Mouse (Mus musculus): Measurements from ENCODE around the gene Nol12. TPM values are rescaled to one million over a fixed set of nuclear protein-coding genes. Genes with fewer than 3 reads are reported as not detected.

Nol12 gene
- 14.5 and 16.3 TPM in 2 replicates for polyA plus RNA-seq (2012; rRNA removed)

DNA sequence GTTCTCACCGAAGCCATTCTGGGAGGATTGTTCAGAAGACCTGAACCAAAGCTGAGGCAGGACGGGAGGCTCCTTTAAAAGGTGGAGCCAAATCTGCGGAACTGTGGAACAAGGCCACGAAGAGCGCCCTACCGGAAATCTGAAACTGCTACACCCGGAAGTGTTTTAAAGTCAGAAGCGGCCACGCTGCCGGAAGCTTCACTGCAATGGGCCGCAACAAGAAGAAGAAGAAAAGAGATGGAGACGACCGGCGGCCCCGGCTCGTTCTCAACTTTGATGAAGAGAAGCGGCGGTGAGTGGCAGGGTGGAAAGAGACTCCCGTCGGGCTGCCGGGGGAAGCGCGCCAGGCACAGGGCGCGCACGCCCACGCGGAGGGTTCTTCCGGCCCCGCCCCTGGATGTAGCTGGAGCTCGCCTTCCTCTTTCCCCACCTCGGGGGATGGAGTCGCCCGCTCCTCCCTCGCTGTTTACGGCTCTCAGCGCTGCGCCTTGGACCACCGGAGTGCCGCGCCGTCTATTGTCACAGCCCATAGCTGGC lies at the start of gene Nol12:
TSS of gene Nol12 (plus strand) at position 150 of the 537 bp plus-strand sequence.

DNA sequence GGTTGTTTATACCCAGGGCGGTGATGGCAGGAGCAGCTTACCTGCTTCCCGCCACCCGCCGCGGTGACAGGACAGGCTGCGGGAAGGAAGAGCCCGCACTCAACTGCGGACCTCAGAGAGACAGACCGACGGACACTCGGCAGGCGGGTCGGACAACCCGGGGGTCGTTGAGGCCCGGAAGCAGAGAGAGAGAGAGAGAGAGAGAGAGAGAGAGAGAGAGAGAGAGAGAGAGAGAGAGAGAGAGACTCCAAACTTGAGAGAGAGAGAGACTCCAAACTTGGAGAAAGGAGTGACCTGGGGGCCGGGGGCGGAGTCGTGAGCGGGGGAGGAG lies 35.4 kb upstream of the Nol12 start, which contains the start of gene Gm49510:
TSS of gene Gm49510 (plus strand) at position 259 of the 331 bp plus-strand sequence.

DNA sequence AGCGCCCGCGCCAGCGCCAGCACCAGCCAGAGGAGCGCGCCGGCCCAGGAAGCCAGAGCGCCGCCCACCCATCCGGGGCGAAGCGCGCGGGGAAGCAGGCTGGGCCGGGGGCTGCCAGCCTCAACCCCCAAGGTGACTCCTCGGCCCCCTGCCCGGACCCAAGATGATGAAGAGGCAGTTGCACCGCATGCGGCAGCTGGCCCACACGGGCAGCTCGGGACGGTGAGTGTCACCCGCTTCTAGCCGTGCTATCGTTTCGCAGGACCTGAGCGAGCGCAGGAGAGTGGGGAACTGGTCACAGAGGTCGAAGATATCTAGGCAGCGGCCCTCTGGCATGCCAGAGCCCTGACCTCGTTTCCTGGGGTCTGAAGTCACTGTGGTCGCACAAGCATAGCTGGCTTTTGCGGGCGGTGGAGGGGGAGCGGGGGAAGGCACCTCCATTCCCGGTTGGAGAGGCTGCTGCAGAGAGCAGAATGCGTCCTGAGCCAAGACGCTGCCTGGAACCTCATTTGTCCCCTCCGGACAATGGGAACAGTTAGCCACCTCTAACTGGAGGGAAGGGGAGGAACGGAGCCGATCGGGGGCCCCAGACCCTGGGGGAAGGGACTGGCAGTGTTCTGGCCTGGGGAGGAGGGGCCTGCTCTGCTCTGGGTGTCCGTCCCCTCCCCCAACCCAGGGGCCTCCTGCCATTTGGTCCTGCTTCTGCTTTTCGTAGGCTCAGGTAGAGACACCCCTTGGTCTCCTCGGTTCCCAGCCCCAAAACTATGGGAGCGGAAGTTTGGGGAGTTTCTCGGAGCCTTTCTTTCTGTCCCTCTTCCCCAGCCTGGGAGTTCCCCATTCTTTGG lies 34.8 kb upstream of the Nol12 start, which contains the start of gene Sh3bp1:
TSS of gene Sh3bp1 (plus strand) at position 29 of the 845 bp plus-strand sequence.

DNA sequence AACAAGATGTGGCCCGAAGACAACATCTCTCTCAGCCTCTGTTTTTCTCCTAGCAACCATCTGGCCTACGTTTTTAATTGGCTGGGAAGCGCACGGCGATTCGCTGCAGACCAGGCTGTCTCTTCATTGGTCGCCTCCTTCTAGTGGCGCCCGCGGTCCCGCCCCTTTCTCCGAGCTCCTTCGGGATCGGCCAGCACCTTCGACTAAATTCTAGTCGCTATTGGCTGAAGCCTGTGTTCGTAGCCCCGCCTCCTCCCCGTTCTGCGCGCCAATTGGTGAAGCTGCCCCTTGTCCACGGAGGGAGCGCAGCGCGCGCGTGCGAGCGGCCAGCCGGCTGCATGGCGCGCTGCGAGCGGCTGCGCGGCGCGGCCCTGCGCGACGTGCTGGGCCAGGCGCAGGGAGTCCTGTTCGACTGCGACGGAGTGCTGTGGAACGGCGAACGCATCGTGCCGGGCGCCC lies 21.1 kb upstream of the Nol12 start, which contains the start of gene Pdxp:
TSS of gene Pdxp (plus strand) at position 288 of the 459 bp plus-strand sequence.

DNA sequence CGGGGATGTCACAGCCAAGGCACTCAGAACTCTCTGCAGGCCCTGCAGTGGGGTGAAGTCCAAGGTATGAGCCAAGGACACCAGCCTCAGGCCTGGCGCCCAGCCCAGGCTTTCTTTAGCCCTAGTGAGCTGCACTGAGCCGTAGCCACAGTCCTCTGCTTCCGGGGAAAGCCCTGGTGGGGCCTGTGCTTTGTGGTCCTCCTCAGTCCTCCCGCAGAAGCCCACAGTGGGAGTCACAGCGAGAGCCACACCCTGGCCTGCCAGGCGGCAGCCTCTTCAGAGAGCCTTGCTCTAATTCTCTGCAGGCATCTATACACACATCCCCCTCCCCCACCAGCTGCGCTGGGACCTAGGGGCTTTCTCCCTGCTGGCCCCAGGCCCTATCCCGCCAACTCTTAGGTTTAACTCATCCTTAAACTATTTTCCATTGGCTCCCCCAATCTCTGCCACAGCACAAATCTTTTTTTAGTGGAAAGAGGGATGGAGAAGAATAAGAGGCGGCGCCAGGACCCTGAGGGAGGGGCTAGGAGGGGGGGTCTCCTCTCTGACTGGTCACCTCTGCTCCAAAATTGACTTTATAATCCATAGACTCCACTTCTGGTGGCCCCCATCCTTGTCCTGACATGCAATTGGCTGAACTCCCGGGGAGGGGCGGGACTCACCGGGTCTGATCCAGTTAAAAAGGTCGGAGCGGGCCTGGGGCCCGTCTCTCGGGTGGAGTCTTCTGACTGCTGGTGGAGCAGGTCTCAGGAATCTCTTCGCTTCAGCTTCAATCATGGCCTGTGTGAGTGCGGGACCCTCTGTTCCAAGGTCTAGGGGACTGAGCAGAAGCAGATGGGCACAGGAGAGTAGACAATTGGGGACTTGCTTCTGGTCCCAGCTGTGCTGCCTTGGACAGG lies 8.5 kb upstream of the Nol12 start, which contains the start of gene Lgals1:
TSS of gene Lgals1 (plus strand) at position 705 of the 899 bp plus-strand sequence.

DNA sequence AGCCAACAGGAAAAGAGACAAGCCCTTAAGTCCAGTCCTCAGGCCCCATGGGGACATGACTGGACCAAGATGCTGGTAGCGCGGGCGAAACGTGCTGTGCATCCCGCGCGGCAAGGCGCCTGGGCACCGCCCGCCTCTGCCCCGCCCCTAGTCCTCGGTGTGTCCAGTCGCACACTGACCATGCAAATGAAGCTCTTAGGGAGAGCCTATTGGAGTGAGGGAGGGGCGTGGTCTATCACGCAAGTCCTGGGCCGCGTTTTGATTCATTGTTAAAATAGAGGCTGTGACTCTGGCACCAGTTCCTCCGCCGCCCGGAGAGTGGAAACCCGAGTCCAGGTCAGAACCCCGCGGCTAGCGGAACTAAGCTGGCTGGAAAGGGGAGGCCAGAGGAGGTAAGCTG lies 12.9 kb downstream of the Nol12 start, which contains the start of gene Triobp:
TSS of gene Triobp (plus strand) at position 68 of the 400 bp plus-strand sequence.

Other genes starting within 250 kb of the Nol12 start
- not detected in 2 replicates for gene Elfn2, start 216.2 kb upstream of the Nol12 start, polyA plus RNA-seq (2012; rRNA removed)
- 2.8 and 3.6 TPM in 2 replicates for gene Mfng, start 161.5 kb upstream of the Nol12 start, polyA plus RNA-seq (2012; rRNA removed)
- gene Card10, start 131.9 kb upstream of the Nol12 start, polyA plus RNA-seq (2012; rRNA removed): 1.7 and 2.2 TPM in 2 replicates
- gene Cdc42ep1, start 92.3 kb upstream of the Nol12 start, polyA plus RNA-seq (2012; rRNA removed): 6.2 and 7.9 TPM in 2 replicates
- gene Lgals2, start 79.4 kb upstream of the Nol12 start, polyA plus RNA-seq (2012; rRNA removed): 8.4 TPM in 2 replicates
- gene Gga1, start 57.7 kb upstream of the Nol12 start, polyA plus RNA-seq (2012; rRNA removed): 15.0 and 16.5 TPM in 2 replicates
- gene Gm49510, start 35.3 kb upstream of the Nol12 start, polyA plus RNA-seq (2012; rRNA removed): 0.02 TPM in 1 of 2 replicates, not detected in the other
- 19.5 and 23.1 TPM in 2 replicates for gene Sh3bp1, start 35.2 kb upstream of the Nol12 start, polyA plus RNA-seq (2012; rRNA removed)
- 7.9 and 9.4 TPM in 2 replicates for gene Pdxp, start 21.0 kb upstream of the Nol12 start, polyA plus RNA-seq (2012; rRNA removed)
- gene Lgals1, start 8.2 kb upstream of the Nol12 start, polyA plus RNA-seq (2012; rRNA removed): 463 and 475 TPM in 2 replicates
- 18.0 and 18.1 TPM in 2 replicates for gene Triobp, start 12.8 kb downstream of the Nol12 start, polyA plus RNA-seq (2012; rRNA removed)
- 61.4 and 66.7 TPM in 2 replicates for gene H1f0, start 93.5 kb downstream of the Nol12 start, polyA plus RNA-seq (2012; rRNA removed)
- 0.19 and 0.29 TPM in 2 replicates for gene Galr3, start 107.0 kb downstream of the Nol12 start, polyA plus RNA-seq (2012; rRNA removed)
- 33.1 and 40.3 TPM in 2 replicates for gene Ankrd54, start 128.0 kb downstream of the Nol12 start, polyA plus RNA-seq (2012; rRNA removed)
- 93.1 and 113 TPM in 2 replicates for gene Eif3l, start 140.2 kb downstream of the Nol12 start, polyA plus RNA-seq (2012; rRNA removed)
- gene Micall1, start 174.0 kb downstream of the Nol12 start, polyA plus RNA-seq (2012; rRNA removed): 1.4 and 1.6 TPM in 2 replicates
- 120 and 139 TPM in 2 replicates for gene Polr2f, start 206.1 kb downstream of the Nol12 start, polyA plus RNA-seq (2012; rRNA removed)
- 0.21 and 0.23 TPM in 2 replicates for gene 1700088E04Rik, start 206.3 kb downstream of the Nol12 start, polyA plus RNA-seq (2012; rRNA removed)
- gene Sox10, start 230.3 kb downstream of the Nol12 start, polyA plus RNA-seq (2012; rRNA removed): 0.09 and 0.12 TPM in 2 replicates